Mouse (Mus musculus): ENCODE measurements around the gene Rhod. TPM values are rescaled to one million over a fixed set of nuclear protein-coding genes. Genes with fewer than 3 reads are reported as not detected.
"Not testable (repeated sequence)": the region's sequence is repeated elsewhere in the genome, so short reads cannot be mapped to it uniquely, and the experiment has no call there.

The Rhod gene
- 1 to 10 TPM; 2.6 to 3.2 TPM for polyA plus RNA-seq (2017; shearing (Covaris generic))

DNA sequence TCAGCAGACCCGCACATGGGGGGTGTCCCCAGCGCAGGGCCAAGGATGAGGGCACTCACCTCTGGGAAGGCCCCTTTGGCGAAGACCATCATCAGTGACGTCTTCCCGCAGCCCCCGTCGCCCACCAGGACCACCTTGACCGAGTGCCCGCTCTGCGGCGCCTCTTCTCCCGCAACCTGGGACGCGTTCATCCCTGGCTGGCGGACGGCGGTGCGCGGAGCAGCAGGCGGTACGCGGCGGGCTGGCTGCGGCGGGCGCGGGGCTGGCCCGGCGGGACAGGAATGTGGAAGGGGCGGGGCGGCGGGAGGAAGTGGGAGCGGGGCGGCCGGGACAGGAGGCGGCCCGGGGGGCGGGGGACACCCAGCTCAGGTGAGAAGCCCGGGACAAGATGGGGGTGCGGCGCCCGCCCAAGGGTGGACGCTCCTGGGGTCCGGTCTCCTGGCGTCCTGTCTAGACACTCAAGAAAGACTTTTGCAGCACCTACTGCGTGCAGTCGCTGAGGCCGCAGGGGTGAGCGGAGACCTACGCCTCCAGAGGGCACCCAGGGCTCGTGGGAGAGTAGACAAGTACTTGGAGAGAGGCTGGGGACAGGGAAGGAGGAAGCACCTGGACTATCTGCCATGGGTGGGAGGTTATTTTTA, at the start of gene Rhod:
Rhod (minus strand) TSS at position 272 of the 641 bp plus-strand sequence.
- ATAC-seq: peak; percentile 23

DNA sequence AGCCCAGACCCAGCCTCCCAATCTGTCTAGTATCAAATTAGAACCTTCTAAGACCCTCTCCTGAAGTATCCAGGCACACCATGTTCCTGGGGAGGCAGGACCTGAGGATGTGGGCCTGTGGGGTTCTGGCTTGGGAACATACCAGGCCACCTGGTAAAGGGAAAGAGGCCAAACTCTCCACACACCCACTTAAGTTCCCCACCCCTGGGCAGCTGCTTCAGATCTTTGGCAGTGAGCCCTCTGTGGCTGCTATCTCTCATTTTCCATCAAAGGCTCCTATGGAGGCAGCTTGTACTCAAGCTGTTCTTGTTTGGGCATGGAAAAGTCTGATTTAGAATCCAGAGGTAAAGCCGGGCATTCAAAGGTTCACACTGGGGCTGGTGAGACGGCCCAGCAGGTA, 48.6 kb upstream of the Rhod start:
- ATAC-seq: no peak

DNA sequence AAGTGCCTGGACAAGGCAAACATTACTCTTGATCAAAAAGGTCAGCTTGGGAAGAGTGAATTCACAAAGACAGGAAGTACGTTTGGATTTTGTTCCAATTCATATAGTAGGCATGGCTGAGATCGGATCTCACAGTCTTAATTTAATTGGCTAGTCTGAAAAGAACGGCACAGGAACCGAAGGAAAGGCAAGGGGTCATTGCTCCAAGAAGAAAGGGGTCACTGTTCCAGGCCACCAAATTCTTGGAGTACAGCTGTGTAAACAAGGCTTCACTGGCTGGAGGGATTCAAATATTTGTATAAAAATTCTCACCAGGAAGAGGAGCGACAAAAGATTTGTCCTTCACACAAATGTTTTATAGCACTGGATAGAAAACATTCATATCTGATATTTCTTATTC, 45.8 kb upstream of the Rhod start:
- ATAC-seq: no peak

DNA sequence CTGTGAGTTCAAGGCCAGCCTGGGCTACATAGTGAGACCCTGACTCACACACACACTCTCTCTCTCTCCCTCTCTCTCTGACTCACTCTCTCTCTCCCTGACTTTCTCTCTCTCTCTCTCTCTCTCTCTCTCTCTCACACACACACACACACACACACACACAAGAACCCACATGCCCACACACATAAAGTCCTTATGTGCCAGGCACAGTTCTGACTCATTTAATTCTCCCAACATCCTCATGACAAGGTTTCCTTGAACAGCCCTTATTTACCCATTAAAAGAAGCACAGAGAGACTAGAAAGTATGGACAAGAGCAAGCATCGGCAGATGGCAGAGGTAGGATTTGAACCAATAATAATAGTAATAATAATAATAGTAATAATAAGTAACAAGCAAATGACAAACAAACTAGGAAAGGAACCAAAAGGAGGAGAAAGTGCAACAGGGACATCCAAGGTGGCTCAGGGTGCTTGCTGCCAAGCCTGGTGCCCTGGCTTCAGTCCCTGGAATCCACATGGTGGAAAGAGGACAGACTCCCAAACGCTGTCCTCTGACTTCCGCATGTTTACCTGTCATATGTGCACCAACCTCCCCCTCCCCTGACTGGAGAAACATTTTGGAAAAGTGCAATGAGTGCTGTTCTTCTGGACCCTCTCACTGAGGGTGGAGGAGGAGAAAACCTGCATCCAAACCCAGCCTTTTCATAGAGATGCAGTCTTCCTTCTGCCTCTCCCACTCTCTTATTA, 43.1 kb upstream of the Rhod start:
- ATAC-seq: no peak

DNA sequence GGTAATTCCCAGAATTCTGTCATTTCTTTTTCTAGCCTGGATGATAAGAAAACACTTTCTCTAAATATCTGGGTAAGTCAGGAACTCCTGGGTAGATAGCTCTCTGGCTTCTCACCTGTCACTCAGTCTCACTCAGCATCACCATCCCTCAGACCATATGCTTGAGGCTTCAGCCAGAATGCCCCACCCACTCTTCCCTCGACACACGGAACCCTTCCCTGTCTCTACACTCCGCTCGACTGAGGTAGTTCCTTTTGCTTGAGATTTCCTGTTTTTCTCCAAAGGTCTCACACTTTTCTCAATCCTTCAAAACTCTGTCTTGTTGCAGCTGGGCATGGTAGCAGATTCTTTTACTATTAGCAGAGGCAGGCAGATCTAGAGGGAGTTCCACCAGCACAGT, 42.1 kb upstream of the Rhod start:
- no peak for ATAC-seq

DNA sequence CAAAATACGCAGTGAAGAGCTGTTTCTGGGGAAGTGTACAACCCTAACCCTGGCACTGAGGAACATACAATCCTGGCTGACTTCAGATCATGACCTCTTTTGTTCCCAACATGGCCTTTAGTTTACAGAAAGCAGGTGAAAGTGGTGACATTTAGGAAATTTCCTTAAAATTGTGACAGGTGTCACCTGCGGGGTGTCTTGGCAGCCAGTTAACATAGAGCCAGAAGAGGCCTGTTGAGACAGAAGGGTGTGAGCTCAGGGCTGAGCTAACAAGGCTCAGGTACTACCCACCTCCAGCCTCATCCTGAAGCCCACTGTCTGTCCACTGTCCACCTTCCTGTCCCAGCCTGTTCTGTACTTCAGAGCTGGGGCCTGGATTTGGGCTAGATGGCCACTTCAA, 40.8 kb upstream of the Rhod start:
- ATAC-seq: no peak

DNA sequence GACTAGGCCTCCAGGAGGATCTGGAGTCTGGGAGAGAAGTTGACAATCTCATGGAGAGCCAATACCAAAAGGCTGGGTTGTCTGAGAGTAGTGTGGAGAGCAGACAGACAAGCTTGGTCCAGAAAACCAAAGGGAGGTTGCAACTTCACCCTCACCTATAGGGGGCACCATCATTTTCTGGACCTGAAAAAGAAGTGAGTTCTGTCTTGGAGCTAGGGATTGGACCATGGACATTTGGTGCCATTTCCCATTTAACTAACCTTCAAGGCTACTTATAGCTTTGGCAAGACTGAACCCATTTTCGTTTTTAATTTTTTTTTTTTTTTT, 38.9 kb upstream of the Rhod start:
- no peak for ATAC-seq

DNA sequence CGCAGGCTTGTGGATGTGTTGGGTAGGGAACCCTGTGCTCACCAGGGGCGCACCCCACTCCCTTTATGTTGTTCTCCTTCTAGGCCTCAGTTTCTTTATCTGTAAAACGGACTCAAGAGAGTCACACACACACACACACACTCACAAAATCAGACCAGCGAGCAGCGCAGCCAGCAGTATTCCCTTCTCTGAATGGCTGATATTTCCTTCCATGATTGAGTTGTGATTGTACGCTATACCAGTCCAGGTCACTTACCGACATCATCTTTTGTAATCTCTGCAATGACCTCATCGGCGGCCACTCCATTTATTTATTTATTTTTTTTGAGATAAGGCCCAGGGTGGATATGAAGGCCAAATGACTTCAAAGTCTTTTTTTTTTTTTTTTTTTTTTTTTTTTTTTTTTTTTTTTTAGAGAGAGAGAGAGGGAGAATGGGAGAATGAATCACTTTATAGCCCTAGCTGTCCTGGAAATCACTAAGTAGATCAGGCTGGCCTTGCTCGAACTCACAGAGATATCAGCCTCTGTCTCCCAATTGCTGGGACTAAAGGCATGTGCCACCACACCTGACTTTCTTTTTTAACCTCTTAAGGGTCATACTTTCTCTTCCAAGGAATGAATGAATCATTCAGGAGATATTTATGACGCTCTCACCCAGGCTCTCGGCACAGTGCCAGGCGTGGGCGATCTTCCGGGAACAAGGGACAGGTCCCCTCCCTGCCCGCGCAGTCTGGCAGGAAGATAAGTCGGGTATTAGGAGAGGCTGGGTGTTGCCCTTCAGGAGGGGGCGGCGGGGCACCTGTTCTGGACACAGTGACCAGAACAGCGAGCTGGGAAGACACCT, 38.3 kb upstream of the Rhod start, which contains the start of gene Syt12:
Syt12 (minus strand) TSS at position 103 of the 845 bp plus-strand sequence.
- ATAC-seq: no peak

DNA sequence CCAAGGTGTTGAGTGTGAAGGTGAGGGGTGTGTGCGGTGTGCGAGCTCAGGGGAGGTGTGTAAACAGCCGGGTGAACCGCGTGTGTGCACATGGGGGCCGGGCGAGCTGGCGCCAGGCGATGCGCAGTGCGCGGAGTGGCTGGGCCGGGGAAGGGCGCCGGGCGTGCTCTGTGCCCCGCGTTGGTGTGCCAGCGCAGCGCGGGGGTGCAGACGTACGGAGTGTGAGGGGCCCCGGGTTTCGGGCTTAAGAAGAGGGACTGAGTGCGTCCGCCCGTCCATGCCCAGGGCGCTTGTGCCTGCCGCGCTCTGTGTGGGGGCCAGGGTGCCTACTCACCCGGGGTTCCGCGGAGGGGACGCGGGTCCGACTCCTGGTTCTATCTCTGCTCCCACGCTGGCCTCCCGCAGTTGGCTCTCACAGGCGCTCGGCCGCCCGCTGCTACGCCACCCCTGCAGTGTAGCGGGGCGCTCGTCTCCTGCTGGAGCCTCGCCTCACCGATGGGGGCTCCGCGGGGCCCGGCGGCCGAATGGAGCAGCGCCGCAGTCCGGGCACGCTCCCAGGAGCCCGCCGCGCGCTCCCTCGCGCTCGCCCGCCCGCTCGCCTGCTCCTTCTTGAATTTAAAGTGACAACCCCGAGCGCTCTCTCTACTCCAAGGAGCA, 37.5 kb upstream of the Rhod start:
- no peak for ATAC-seq

DNA sequence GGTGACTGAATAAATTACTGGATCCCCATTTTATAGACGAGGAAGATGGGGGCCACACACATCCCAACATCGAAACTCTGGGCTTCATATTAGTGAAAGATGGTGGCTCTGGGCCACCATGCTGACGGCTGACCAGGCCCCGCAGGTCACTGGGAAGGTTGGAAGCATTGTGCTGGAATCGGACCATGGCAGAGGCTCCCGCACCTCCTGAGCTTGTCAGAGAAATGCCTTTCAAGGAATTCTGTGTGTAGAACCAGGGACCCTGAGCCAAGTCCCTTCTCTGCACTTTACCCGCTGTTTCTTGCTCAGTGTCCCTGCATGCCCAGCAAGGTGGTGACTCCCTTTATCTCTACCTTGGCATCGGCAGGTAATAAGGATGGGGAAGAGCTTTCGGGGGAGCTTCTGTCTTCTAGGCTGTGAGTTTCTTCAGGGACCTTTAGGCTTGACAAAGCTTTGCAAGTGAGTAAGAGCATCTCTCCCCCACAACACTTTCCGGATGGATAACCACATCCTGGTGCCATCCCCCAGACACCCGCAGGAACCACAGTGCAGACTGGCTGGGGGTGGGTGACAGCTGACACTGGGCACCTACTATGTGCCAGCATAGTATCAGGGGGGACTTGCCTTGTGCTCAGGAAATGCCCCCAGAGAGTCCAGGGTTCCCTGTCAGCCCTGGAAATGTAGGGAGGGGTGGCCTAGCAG, 36.1 kb upstream of the Rhod start:
- peak; percentile 51 for ATAC-seq

DNA sequence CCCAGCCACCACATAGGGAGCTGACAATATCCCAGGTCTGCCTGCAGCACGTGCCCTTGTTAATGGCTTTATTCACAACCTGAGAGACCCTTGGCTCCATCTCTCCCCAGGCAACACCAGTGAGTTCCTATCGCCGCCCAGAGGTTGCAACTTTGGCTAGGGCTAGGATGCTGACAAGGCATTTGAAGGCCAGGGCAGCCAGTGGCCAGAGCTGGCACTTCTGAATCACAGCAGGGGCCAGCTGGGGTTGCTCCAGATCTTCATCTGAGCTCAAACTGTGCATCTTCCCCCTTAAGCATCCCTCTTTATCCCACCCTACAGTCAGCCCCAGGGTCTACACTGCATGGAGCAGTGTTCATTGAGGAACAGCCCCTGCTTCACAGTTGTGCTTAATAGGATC, 35.5 kb upstream of the Rhod start:
- no peak for ATAC-seq

DNA sequence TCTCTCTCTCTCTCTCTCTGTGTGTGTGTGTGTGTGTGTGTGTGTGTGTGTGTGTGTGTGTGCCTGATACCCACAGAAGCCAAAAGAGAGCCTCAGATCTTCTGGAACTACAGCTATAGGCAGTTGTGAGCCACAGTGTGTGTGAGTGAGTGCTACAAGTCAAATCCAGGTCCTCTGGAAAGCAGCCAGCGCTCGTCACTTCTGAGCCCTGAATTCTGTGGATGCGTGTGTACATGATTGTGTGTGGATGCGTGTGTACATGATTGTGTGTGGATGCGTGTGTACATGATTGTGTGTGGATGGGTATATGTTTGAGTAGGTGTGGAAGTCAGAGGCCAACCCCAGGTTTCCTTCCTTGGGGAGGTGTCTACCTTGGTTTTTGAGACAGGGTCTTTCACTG, 34.3 kb upstream of the Rhod start:
- ATAC-seq: no peak

DNA sequence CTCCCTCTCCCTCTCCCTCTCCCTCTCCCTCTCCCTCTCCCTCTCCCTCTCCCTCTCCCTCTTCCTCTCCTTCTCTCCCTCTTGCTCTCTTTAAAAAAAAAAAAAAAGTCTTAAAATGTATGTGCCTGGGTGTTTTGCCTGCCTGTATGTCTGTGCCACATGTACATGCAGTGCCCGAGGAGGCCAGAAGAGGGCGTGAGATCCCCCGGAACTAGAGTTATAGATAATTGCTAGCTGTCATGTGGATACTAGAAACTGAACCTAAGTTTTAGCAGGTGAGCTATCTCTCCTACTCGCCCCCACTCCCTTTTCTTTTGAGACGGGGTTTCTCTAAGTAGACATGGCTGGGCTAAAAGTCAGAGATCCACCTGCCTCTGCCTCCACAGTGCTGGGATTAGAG, 29.1 kb upstream of the Rhod start:
- ATAC-seq: no peak

DNA sequence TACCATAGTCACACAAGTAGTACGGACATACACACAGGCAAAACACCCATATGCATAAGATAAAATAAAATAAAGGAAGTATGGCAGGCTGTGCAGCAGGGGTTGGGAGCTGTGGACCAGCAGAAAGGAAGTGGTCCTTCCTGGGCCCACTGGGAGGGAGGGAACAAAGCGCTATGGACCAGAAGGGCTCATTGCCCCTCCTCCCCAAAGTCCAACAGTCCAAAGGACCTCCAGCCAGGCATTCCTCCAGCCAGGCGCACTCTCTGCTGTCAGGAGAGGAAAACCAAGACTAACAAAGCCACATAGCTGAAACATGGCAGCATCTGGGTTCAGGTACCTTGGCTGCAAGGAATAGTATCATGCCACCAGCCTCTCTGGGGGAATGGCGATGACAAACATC, 25.4 kb upstream of the Rhod start:
- ATAC-seq: no peak

DNA sequence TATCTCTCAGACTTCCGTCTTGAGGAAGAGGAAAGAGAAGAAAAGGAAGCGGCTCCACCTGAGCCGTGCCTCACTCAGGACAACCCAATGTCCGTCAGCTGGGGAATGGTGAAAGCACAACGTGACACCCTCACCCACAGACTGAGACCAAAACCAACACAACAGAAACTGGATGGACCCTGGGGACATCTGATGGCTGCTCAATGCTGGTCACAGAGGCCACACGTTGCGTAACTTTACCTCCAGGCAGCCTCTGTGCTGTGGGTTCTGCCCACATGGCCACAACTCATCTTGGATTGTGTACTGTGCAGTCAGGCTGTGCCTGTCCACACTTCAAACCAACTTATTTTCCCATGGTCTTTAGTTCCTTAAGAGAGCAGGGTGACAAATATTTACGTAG, 22.7 kb upstream of the Rhod start:
- ATAC-seq: no peak

DNA sequence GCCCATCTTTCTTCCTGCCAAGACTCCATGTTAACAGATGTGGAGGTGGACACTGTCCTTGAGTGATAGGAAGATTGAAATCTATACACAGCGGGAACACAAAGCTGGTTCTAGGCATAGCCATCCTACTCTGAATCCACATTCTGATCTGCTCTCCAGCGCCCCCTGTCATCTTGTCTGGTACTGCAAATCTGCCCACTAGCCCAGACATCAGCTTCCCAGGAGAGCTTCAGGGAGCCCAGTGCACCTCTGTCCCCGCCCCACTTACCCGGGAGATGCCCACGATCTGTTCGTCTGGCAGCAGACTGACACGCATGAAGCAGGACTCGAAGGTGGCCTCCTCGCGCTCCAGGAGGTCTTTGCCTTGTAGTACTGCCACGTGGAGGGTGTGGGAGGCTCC, 17.0 kb upstream of the Rhod start:
- ATAC-seq: no peak

DNA sequence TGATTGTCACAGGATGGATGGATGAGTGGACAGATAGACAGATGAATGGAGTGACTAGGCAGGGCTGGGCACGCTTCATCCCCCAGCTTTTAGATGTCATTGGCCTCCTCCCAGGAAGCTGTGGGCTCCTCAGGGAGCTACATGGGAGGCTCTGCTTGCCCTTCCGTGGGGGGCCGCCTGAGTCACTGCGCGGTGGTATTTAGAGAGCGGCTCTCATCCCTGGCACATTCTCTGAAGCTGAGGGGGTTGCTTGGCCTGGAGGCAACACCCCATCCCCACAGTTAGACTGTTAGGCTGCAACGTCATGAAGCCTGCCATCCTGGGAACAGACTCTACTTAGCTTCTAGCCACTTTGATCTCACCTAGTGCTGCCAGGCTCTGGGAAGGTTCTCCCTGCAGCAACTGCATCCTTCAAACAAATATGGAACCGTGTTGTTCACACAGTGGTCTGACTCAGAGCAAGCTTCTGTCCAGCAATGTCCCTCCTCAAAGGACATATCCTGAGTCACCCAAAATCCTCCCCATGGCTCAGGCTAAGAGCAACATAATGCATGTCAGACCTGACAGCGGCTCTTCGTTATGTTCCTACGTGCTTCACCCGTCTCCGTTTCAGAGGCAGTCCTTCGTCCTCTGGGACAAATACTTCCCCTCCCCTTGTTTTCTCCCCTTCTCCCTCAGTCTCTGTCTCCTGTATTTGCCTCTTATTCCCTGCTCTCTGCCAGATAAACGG, 16.0 kb upstream of the Rhod start:
- no peak for ATAC-seq

DNA sequence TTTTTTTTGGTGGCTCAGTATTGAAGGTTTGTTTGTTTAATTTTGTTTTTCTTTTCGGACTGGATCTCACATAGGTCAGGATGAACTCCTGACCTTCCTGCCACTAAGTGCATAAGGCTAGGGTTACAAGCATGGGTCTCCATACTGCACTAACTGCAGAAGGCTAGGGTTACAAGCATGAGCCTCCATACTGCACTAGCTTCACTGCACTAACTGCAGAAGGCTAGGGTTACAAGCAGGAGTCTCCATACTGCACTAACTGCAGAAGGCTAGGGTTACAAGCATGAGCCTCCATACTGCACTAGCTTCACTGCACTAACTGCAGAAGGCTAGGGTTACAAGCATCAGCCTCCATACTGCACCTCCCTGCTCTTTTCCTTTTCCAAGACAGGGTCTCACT, 14.8 kb upstream of the Rhod start:
- not testable (repeated sequence) for ATAC-seq

DNA sequence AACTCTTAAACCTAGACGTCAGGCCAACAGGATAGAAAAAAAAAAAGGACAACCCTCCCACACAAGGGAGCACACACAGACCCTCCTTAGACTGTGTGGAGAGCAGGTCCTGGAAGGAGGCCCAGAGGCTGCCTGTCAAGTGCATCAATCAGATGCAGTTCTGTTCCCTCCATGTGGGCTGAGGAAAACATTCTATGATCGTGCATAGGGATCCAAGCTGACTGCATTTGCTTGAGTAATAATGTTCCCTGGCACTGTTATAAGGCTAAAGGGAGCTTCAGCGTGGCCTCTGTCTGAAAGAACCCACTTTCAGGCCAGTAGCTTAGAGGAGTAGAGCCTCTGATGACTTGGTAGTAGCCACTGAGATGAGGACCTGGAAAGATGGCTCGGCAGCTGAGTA, 13.3 kb upstream of the Rhod start:
- ATAC-seq: no peak

DNA sequence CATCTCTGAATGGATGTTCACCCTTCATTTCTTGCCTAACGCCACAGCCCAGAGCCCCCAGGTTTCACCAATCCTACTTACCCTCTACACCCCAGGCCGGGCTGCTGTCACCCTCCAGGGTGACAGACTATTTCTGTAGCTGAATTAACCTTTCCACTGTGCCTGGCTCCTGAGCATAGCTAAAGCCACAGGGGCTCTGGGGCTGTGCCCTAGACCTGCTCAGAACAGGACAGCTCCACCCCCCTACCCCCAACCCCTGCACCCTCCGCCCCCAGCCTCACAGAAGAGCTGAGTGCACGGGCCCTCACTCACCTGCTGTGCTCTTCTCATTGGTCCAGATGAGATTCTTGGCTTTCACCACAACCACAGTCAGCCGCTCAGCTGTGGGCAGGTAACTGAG, 12.7 kb upstream of the Rhod start:
- ATAC-seq: no peak

DNA sequence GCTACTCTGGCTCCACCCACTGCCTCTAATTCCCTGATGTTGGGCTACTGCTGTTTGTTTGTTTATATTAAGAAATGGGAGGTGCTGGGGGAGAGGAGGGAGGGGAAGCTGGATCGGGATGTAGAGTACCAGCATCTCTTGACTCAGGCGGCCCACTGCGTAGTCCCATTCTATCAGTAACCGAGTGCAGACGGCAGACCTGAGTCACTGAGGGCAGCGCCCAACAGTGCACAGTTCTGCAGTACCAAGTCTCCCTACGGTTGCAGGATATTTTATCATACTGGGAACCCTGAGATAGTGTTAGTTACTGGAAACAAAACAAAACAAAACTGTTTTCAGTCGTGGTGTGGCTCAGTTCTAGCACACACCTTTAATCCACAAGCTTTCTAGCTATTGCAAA, 11.9 kb upstream of the Rhod start:
- no peak for ATAC-seq

DNA sequence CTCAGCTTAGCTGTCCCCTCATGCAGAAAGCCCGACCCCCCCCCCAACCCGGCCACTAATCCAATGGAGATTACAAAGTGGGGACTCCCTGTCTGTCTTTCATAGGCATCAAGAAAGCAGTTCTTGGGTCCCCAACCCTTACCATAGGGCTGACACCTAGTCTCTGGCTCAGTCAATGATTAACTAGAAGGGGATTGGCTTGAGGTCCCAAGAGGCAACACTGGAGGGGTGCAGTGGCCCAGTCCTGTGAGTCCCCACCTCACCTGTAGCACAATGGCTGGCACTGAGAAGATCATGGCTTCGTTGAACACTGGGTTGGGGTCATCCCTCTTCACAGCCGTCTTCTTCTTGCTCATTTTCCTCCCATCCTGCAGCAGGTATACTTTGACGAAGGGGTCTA, 11.4 kb upstream of the Rhod start:
- ATAC-seq: no peak

Data from CD4-positive, CD25-positive, alpha-beta regulatory T cell, adult 4 months (primary cell).